Comparison of ENCODE assay signal across 8 mouse cellular contexts in genomic region chr13:95765017-95765416, GRCm38 (mm10).
A peak's percentile ranks its signal among the peaks of the same experiment; 100 is the strongest.
DNase-seq lines count a peak whose midpoint lies in the region; ATAC-seq lines count a peak whose summit lies in the region.

No protein-coding gene starts in this region.

- H3K4me1 ChIP-seq in forebrain, embryonic 13.5 days, result peaks cover 28% of the 10 kb centered on the region
- H3K4me1 ChIP-seq in liver, embryonic 15.5 days (replicated peaks), result peaks cover 10% of the 10 kb centered on the region; the same call in 1 of the 2 replicates
- H3K4me1 ChIP-seq in neural tube, embryonic 12.5 days, result peaks cover 21% of the 10 kb centered on the region

- intact Hi-C loops in heart, postnatal 25 days (cut with DNase I), result no loop called here

- peak overlapping the region; percentile 66 for H3K27ac ChIP-seq in forebrain, embryonic 13.5 days
- peak overlapping the region; percentile 26; the same call in 1 of the 2 replicates for H3K27ac ChIP-seq in liver, embryonic 15.5 days (replicated peaks)
- H3K27ac ChIP-seq in neural tube, embryonic 12.5 days, result no peak overlapping the region

- H3K4me3 ChIP-seq in forebrain, embryonic 13.5 days, result no peak overlapping the region
- H3K4me3 ChIP-seq in liver, embryonic 15.5 days (replicated peaks), result no peak overlapping the region
- no peak overlapping the region for H3K4me3 ChIP-seq in neural tube, embryonic 12.5 days

- 8% methylated on average over 9 of the region's 9 CpGs for WGBS in forebrain, embryonic 13.5 days
- 12% methylated on average over 9 of the region's 9 CpGs for WGBS in liver, embryonic 15.5 days (ENCODE audit: insufficient replicate concordance)
- WGBS in neural tube, embryonic 12.5 days, result 5% methylated on average over 9 of the region's 9 CpGs

- peak overlapping the region; percentile 50 for H3K4me2 ChIP-seq in forebrain, embryonic 13.5 days
- peak overlapping the region; percentile 43 for H3K4me2 ChIP-seq in liver, embryonic 15.5 days
- peak overlapping the region; percentile 32 for H3K4me2 ChIP-seq in neural tube, embryonic 12.5 days (replicated peaks)

- no peaks in the 10 kb centered on the region for H3K36me3 ChIP-seq in forebrain, embryonic 13.5 days (ENCODE audit: poor library complexity, severe bottlenecking)
- no peaks in the 10 kb centered on the region for H3K36me3 ChIP-seq in liver, embryonic 15.5 days (replicated peaks)
- H3K36me3 ChIP-seq in neural tube, embryonic 12.5 days, result no peaks in the 10 kb centered on the region

- peak; percentile 95 for ATAC-seq in forebrain, embryonic 13.5 days
- peak; percentile 99 for ATAC-seq in inflammation-experienced regulatory T-cells, adult 6 months
- peak; percentile 47; the same call in 1 of the 2 replicates for ATAC-seq in liver, embryonic 15.5 days (ENCODE audit: insufficient read depth)
- ATAC-seq in neural tube, embryonic 12.5 days (ENCODE audit: low FRiP score, low read depth), result peak; percentile 89

- H3K9ac ChIP-seq in forebrain, embryonic 13.5 days, result peak overlapping the region; percentile 43; the same call in 1 of the 2 replicates
- no peak overlapping the region for H3K9ac ChIP-seq in liver, embryonic 15.5 days
- no peak overlapping the region for H3K9ac ChIP-seq in neural tube, embryonic 12.5 days

- H3K9me3 ChIP-seq in forebrain, embryonic 13.5 days (replicated peaks), result no peaks in the 10 kb centered on the region
- no peaks in the 10 kb centered on the region for H3K9me3 ChIP-seq in liver, embryonic 15.5 days (replicated peaks)
- no peaks in the 10 kb centered on the region for H3K9me3 ChIP-seq in neural tube, embryonic 12.5 days

- DNase-seq in heart, adult 18-20 months, result peak; percentile 17 to 31
- no peak for DNase-seq in heart, postnatal 25 days (ENCODE audit: low spot score)
- no peak for DNase-seq in urinary bladder, postnatal 14 days (ENCODE audit: low spot score)
- DNase-seq in ovary, postnatal 14 days (ENCODE audit: low spot score), result no peak

- no peaks in the 10 kb centered on the region for H3K27me3 ChIP-seq in forebrain, embryonic 13.5 days
- no peaks in the 10 kb centered on the region for H3K27me3 ChIP-seq in liver, embryonic 15.5 days
- H3K27me3 ChIP-seq in neural tube, embryonic 12.5 days (replicated peaks), result no peaks in the 10 kb centered on the region

Comparison
In these comparisons a context has a peak if more than half of its experiments do, and no peak if none do; other contexts are left out.
1. DNase-seq: peak in heart, adult 18-20 months (2 of 2); none in heart, postnatal 25 days (single experiment), urinary bladder, postnatal 14 days (single experiment) and ovary, postnatal 14 days (single experiment).
2. ATAC-seq: peak in every context shown above with its lines; median percentile 99 in inflammation-experienced regulatory T-cells, adult 6 months; 95 in forebrain, embryonic 13.5 days; 89 in neural tube, embryonic 12.5 days; 47 in liver, embryonic 15.5 days.
3. Peak in every context shown above with its lines, with median percentiles within 50 percentile points of each other: H3K4me2 ChIP-seq.